Mouse (Mus musculus) embryonic fibroblast, embryonic 13.5 days (primary cell): ENCODE measurements around the gene Impdh1.

Experiments used
- CTCF ChIP-seq: IDR thresholded peaks from 2 replicates; pipeline ENCODE4 v1.5.1; 2011; ENCODE audit warnings: mild to moderate bottlenecking, control low read depth, low read length, moderate library complexity, borderline replicate concordance; ENCODE audit not compliant: insufficient read depth
- POLR2A ChIP-seq: IDR thresholded peaks from 2 replicates; pipeline ENCODE4 v1.6.1; 2011; ENCODE audit warnings: low read depth, mild to moderate bottlenecking, control low read depth, low read length, moderate library complexity

- no peak for TF ChIP-seq POLR2A
- TF ChIP-seq CTCF, result no peak
Measured at GRCm38 (mm10) chr6:29200496-29200895, 15.7 kb downstream of the Impdh1 start.
